8 mouse cellular contexts compared by ENCODE assay signal in genomic region chr6:47877461-47878132, GRCm38 (mm10). TPM values are rescaled to one million over a fixed set of nuclear protein-coding genes. Genes with fewer than 3 reads are reported as not detected.
A peak's percentile ranks its signal among the peaks of the same experiment; 100 is the strongest.
DNase-seq lines count a peak whose midpoint lies in the region; ATAC-seq lines count a peak whose summit lies in the region.

No protein-coding gene starts in this region.

- peaks cover 12% of the 10 kb centered on the region for H3K4me1 ChIP-seq in intestine, embryonic 14.5 days (replicated peaks; ENCODE audit: control insufficient read depth, insufficient read depth, low read length)

- no peaks in the 10 kb centered on the region for H3K9me3 ChIP-seq in intestine, embryonic 14.5 days (ENCODE audit: control insufficient read depth, low read length)

- under 1% methylated on average over 66 of the region's 71 CpGs for WGBS in intestine, embryonic 14.5 days

- intact Hi-C loops in gastrocnemius, postnatal 14 days (cut with DNase I; ENCODE audit: low total_unique reads): no loop called here
- intact Hi-C loops in left cerebral cortex, postnatal 14 days (cut with DNase I): no loop called here

- peak overlapping the region; percentile 79 for H3K4me3 ChIP-seq in intestine, embryonic 14.5 days (ENCODE audit: low read depth, low read length)

- ATAC-seq in intestine, embryonic 14.5 days (replicated peaks; ENCODE audit: low FRiP score, low TSS enrichment, low read depth): peak; percentile 93

- peak; percentile 93 for DNase-seq in adipocyte (ENCODE audit: low spot score)
- DNase-seq in embryo, embryonic 10 days (ENCODE audit: low spot score): peak; percentile 93
- peak; percentile 93 for DNase-seq in gastrocnemius, postnatal 14 days
- DNase-seq in intestine, embryonic 14.5 days (ENCODE audit: low spot score): peak; percentile 94
- peak; percentile 89 for DNase-seq in left cerebral cortex, postnatal 14 days (ENCODE audit: low spot score in 2 of 2)
- DNase-seq in mesoderm, embryonic 11.5 days (ENCODE audit: low read depth, low spot score): peak; percentile 90
- peak; percentile 87 for DNase-seq in right cerebral cortex, postnatal 36 days (ENCODE audit: low spot score in 2 of 2)
- DNase-seq in yolk sac, embryonic 10.5 days (ENCODE audit: low spot score): peak; percentile 93

- peak overlapping the region; percentile 80 for H3K9ac ChIP-seq in intestine, embryonic 14.5 days (ENCODE audit: low read length)

- H3K4me2 ChIP-seq in intestine, embryonic 14.5 days (ENCODE audit: low read length): peak overlapping the region; percentile 85

- H3K36me3 ChIP-seq in intestine, embryonic 14.5 days (ENCODE audit: control insufficient read depth, insufficient read depth, low read length): peaks cover 28% of the 10 kb centered on the region

- H3K27ac ChIP-seq in intestine, embryonic 14.5 days (ENCODE audit: low read depth): peak overlapping the region; percentile 94

- no peaks in the 10 kb centered on the region for H3K27me3 ChIP-seq in intestine, embryonic 14.5 days (replicated peaks; ENCODE audit: control insufficient read depth, insufficient read depth, low read length)

RNA-seq across cellular contexts. Expression of gene Zfp282, which starts 0.6 kb away (rescaled TPM):
- total RNA-seq in gastrocnemius, postnatal 14 days (2021): 1 to 10 TPM; 7.4 to 7.5 TPM
- polyA plus RNA-seq in intestine, embryonic 14.5 days (2014; fragmentation: Nextera tagmentation; extraction: Ambion mirVana): 10.3 and 11.1 TPM in 2 replicates
- total RNA-seq in left cerebral cortex, postnatal 14 days (2021): 10 to 100 TPM; 24.5 to 26.0 TPM

RNA-seq across cellular contexts. Expression of gene Zfp398, which starts 42.1 kb away (rescaled TPM):
- total RNA-seq in gastrocnemius, postnatal 14 days (2021): 1 to 10 TPM; 4.3 to 4.7 TPM
- 8.5 and 9.0 TPM in 2 replicates for polyA plus RNA-seq in intestine, embryonic 14.5 days (2014; fragmentation: Nextera tagmentation; extraction: Ambion mirVana)
- total RNA-seq in left cerebral cortex, postnatal 14 days (2021): 10 to 100 TPM; 18.4 to 20.6 TPM

RNA-seq across cellular contexts. Expression of gene Zfp212, which starts 42.7 kb away (rescaled TPM):
- 1 to 10 TPM; 7.8 to 8.8 TPM for total RNA-seq in gastrocnemius, postnatal 14 days (2021)
- 13.4 and 15.9 TPM in 2 replicates for polyA plus RNA-seq in intestine, embryonic 14.5 days (2014; fragmentation: Nextera tagmentation; extraction: Ambion mirVana)
- total RNA-seq in left cerebral cortex, postnatal 14 days (2021): 10 to 100 TPM; 13.6 to 16.4 TPM

RNA-seq across cellular contexts. Expression of gene Zfp786, which starts 46.9 kb away (rescaled TPM):
- total RNA-seq in gastrocnemius, postnatal 14 days (2021): under 1 TPM; 0.27 to 0.55 TPM
- polyA plus RNA-seq in intestine, embryonic 14.5 days (2014; fragmentation: Nextera tagmentation; extraction: Ambion mirVana): 3.5 and 3.6 TPM in 2 replicates
- 1 to 10 TPM; 3.9 to 4.2 TPM for total RNA-seq in left cerebral cortex, postnatal 14 days (2021)

Comparison
In these comparisons a context has a peak if more than half of its experiments do, and no peak if none do; other contexts are left out.
1. Peak in every context shown above with its lines: DNase-seq, ATAC-seq, H3K4me3 ChIP-seq and H3K27ac ChIP-seq.